Mouse (Mus musculus): ENCODE measurements around the gene Adgrd1.

DNA sequence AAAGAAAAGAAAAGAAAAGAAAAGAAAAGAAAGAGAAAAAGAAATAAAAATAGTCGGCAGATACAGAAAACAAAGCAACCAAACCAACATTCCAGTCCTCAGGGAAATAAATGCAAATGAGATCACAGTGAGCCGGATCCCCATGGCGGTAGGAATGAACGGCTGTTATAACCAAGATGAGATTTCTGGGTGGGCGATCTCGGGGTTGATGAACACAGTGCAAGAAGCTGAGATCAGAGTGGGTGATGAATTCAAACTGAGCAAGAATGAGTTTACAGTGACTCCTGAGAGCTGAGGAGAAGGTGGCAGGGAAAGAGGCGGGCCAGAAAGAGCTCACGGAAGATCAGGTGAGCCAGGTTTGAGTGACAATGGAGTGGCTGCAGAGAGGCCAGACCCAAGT, 66.9 kb downstream of the Adgrd1 start:
- TF ChIP-seq CTCF (conservative IDR thresholded peaks at IDR 0.05 in 1 of 2, IDR thresholded peaks at IDR 0.05 in 1 of 2; ENCODE audit: low read depth in 2 of 2, low read length in 2 of 2), result no peak
- no peak for TF ChIP-seq CHD2 (IDR thresholded peaks at IDR 0.05; ENCODE audit: low read length)
- TF ChIP-seq RCOR1 (conservative IDR thresholded peaks at IDR 0.05; ENCODE audit: low read depth, low read length), result no peak
- TF ChIP-seq HCFC1 (IDR thresholded peaks at IDR 0.05; ENCODE audit: low read depth, low read length), result no peak
